Mouse (Mus musculus) left cerebral cortex, adult 8-10 months (tissue): ENCODE data around the gene Cnpy1. TPM values are rescaled to one million over a fixed set of nuclear protein-coding genes. Genes with fewer than 3 reads are reported as not detected.
A peak's percentile ranks its signal among the peaks of the same experiment; 100 is the strongest.

Source experiments
- DNase-seq, 2 experiments: peaks; one replicate each; pipeline ENCODE4 v3.0.0; 2022; ENCODE audit warnings: low spot score in 2 of 2
- total RNA-seq, 4 experiments: library from RNA; stranded (reverse); gene quantifications; 2 replicates each; pipeline ENCODE4 v1.2.4; 2022

Cnpy1 gene
- total RNA-seq, 4 experiments from 2014 or later, result 0.17 TPM; not detected in 3

DNA sequence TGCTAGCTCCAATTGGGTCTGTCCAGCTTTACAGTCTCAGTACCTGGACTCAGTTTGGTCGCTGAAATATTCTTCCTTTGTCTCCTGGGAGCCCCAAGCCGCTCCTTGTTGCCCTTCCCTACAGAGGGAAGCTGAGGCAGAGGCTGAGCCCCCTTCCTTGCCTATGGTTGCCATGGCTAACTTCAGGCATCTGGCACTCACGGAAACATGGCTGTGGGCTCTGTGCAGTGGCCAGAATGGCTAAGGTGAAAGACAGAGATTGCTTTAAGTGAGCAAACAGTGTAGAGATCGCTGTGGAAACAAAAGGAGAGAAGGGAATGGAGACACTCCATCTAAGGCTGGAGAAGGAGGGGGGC, 53.5 kb downstream of the Cnpy1 start:
- no peak for DNase-seq

GRCm38 (mm10) chr5:28191201-28192098, 54.2 kb downstream of the Cnpy1 start:
- no peak for DNase-seq

DNA sequence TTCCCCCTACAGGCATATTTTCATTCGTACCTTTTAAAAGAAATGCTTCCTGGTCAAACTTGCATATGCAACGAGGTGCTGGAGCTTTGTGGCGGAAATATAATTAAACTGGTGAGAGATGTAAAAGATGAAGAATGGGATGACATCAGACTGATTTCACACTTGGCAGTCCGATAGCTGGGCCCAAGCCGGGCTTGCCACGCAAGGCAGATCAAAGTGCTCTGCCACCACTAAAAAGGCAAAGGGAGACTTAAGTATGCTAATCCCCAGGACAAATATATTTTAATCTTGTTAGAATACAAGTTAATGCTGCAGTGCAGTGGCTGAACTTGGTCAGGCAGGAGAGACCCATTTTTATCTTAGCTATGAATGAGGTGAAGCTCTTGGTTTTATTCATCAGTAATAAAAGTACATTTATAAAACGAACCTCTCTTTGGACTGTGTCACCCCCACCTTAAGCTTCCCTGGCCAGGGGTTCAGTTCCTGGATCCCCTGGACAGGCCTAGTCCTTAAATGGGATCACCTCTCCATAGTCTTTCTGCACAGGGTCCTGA, 66.3 kb downstream of the Cnpy1 start:
- no peak for DNase-seq

DNA sequence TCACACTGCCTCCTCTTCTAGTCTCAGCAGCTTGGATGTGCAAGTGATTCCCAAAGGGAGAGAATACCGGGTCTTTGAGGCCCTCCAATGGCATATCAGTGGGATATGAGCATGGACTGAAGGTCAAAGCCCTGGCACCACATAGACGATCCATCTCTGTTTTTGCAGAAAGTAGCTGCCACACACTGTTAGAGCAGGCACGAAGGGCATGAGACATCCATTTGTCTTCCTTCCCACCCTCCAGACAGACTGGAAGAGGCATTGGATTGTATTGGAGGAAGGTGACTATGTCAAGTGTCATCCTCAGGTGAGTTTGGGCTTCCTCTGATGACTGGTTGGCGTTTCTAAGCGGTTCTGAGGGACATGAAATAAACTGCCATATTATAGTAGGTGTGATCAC, 67.3 kb downstream of the Cnpy1 start:
- no peak for DNase-seq

DNA sequence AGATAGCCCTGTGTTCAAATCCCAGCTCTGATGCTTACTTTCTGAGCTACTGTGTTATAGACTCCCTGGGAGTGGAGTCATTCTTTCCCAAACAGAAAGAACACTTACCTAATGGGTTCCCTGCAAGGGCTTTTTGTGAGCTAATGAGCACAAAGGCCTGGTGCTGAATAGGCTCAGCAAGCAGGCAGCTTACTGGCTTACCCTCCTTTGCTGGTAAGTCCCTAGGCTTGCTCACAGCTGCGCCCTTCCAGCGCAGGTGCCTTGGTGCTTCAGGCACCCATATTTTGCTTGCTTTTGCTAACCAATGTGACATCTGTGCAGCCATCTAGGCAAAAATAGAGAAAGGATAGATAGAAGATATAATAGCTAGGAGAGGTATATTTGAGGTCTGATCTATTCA, 69.0 kb downstream of the Cnpy1 start:
- DNase-seq, result no peak

DNA sequence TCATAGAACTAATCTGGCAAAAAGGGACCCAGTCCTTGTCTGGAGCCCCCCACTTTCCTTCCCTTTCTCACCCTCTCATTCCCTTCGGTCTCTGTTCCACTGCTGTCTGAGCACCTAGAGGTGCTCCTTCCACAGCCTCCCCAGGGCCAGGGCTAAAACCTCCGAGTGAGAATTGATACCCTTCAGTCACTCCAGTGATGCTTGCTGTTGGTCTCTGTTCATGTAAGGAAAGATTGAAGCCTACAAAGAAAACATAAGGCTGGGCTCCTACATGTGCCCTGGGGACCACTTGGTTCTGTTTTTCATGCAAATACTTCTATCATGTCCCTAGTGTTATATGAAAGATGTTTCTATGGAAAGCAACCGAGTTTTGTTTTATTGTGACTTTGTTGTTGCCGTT, 69.6 kb downstream of the Cnpy1 start:
- no peak for DNase-seq

- no peak for DNase-seq
These were observed 70.1 kb downstream of the Cnpy1 start for GRCm38 (mm10) chr5:28175570-28175919.

- DNase-seq, result no peak
These were observed 70.6 kb downstream of the Cnpy1 start for GRCm38 (mm10) chr5:28174876-28175569.

DNA sequence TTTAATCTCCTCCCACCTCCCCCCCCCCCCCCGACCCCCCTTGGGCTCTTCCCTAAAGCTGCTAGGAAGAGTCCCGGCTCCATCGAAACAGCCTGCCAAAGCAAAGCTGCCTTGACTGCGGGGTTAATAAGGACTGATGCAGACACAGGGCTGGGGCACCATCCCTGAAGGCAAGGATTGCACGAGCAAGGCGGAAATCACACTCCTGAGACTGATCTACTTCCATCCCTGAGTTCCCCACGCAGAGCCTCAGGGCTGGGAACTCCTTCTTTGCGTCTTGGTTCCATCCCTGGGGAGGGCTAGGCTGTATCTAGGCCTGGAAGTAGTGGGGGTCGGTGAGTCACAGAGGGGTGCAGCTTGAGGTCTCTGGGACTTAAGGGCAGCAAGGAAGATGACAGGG, 71.5 kb downstream of the Cnpy1 start:
- no peak for DNase-seq

DNA sequence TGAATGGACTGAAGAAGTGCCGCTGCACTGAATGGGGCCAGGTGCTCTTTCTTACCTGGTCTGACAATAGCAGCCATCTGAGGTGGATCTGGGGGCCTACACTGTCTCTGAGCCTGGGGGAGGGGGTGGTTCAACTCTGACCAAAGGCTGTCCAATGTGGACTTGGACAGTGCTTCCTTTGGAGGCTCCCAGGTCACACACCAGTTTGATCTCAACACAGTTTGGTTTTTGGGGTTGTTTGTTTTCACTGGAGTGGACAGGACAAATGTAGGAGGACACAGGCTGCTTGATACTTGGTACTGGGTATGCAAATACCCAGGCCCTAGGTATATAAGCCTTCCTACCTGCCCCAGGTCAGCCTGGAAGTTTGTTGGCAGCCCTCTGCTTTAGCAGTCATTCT, 71.9 kb downstream of the Cnpy1 start:
- no peak for DNase-seq

DNA sequence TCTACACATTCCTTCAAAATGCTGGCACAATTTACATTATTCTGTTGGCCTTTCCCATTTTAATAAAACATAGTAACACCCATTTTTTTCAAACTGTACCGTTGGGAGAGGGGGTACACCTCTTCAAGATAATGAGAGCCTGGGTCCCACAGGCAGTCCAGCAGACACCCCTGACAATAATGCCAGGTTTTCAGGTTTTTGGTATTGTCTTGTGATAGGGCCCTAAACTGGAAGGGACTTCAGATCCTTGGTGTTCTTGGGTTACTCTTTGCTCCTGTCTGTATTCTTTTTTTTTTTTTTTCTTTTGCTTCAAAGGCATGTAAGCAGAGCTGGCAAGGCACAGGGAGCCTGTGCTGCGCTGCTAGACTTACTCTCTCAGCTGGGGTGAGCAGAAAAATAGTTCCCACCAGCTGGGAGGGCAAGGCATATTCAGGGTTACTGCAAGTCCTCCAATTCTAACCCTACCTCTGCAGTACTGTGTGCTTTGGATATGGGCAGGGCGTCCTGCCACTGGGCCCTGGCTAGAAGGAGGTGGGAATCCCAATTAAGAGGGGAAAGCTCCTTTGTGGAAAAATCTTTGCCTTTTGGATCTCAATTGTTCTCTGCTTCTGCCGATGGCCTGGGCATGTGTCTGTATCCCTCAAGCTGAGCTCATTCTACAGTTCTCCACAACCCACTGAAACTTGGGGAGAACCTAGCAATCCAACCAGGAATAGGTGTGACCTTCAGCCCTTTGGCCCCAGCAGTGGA, 72.5 kb downstream of the Cnpy1 start:
- no peak for DNase-seq

DNA sequence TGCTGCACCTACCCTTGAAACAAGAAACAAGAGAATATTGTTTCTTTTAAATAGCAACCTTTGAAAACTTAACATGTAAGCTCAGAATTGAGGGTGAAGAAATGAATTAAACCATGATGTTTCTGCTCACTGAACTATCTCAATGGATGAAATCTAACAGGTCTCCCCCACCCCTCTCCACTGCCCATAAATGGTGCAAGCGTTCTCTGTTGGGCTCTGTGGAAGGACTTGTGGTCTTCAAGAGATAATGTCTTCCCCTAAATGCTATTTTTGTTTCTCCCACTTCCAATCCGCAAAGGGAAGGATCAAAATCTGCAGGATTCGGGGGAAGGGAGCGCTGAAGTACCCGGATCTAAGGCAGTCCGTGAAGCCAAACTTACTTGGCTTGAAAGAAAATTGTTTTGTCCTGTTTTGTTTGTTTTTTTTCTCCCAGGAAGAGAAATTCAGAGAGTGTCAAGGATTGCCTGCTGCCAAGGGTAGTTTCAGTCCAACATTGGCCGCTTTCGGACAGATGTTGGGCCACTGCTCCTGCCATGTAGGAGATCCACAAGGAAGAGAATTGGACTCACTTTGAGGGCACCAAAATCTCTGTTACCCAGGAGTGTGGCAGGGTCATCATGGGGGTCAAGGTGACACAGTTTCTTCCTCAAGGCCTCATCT, 73.2 kb downstream of the Cnpy1 start:
- no peak for DNase-seq

DNA sequence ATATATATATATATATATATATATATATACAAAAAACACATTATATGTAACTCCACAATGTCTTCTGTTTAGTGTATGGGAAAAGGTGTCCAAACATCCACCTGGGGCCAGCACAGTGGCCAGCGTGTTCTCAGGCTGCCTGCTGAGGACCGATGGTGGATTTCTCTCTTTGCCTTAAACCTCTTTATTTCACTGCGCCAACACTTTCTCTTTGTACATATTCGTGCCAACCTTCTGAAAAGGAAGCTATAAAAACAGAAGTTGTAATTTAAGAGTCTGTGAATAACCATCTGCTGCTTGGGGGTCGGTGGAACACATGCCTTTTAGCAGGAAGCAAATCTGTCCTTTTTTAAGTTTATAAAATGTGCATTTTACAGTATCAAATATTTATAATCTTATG, 73.9 kb downstream of the Cnpy1 start:
- no peak for DNase-seq

GRCm38 (mm10) chr5:28170892-28171291, 74.7 kb downstream of the Cnpy1 start:
- DNase-seq, result no peak

DNA sequence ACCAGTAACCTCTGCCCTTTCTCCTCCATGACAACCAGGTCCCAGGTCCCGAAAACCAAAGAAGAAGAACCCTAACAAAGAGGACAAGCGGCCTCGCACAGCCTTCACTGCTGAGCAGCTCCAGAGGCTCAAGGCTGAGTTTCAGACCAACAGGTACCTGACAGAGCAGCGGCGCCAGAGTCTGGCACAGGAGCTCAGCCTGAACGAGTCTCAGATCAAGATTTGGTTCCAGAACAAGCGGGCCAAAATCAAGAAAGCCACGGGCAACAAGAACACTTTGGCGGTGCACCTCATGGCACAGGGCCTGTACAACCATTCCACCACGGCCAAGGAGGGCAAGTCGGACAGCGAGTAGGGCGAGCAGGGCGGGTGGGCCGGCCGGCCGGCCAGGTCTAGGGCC, 75.5 kb downstream of the Cnpy1 start:
- no peak for DNase-seq

DNA sequence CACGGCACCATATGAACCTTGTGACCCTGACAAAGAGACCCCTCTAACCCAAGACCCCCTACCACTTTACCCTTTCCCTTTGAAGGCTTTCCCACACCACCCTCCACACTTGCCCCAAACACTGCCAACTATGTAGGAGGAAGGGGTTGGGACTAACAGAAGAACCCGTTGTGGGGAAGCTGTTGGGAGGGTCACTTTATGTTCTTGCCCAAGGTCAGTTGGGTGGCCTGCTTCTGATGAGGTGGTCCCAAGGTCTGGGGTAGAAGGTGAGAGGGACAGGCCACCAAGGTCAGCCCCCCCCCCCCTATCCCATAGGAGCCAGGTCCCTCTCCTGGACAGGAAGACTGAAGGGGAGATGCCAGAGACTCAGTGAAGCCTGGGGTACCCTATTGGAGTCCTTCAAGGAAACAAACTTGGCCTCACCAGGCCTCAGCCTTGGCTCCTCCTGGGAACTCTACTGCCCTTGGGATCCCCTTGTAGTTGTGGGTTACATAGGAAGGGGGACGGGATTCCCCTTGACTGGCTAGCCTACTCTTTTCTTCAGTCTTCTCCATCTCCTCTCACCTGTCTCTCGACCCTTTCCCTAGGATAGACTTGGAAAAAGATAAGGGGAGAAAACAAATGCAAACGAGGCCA, 76.3 kb downstream of the Cnpy1 start:
- no peak for DNase-seq

GRCm38 (mm10) chr5:28168253-28169165, 77.1 kb downstream of the Cnpy1 start:
- DNase-seq, result no peak

GRCm38 (mm10) chr5:28167611-28168252, 77.9 kb downstream of the Cnpy1 start:
- peak in 1 of 2 experiments; percentile 19 for DNase-seq
